Mouse (Mus musculus): Measurements from ENCODE around the gene Tmcc2.

GRCm38 (mm10) chr1:132317413-132317812 lies 73.7 kb downstream of the Tmcc2 start:
- TF ChIP-seq SMC3 (IDR thresholded peaks at IDR 0.05; ENCODE audit: low read depth, low read length) (no peak), POLR2A (IDR thresholded peaks at IDR 0.05; ENCODE audit: low read depth, low read length) (no peak), ELF1 (IDR thresholded peaks at IDR 0.05; ENCODE audit: low read depth, low read length) (no peak), KAT2A (IDR thresholded peaks at IDR 0.05; ENCODE audit: insufficient replicate concordance, low read length) (no peak), MAX (IDR thresholded peaks at IDR 0.05; ENCODE audit: low read length) (no peak), RCOR1 (conservative IDR thresholded peaks at IDR 0.05; ENCODE audit: low read depth, low read length) (no peak), E2F4 (IDR thresholded peaks at IDR 0.05; ENCODE audit: insufficient replicate concordance, low read depth, low read length) (no peak), GABPA (IDR thresholded peaks at IDR 0.05; ENCODE audit: insufficient replicate concordance, low read depth, low read length) (no peak), EP300 (IDR thresholded peaks at IDR 0.05; ENCODE audit: low read length) (no peak), MAFK (IDR thresholded peaks at IDR 0.05; ENCODE audit: insufficient replicate concordance, low read length) (no peak), CTCF (conservative IDR thresholded peaks at IDR 0.05 in 1 of 2, IDR thresholded peaks at IDR 0.05 in 1 of 2; ENCODE audit: low read depth in 2 of 2, low read length in 2 of 2) (no peak), MEF2A (IDR thresholded peaks at IDR 0.05; ENCODE audit: borderline replicate concordance, low read depth, low read length) (no peak)

Measured in CH12.LX (cell line).